Mouse (Mus musculus): ENCODE results near the gene Nbeal2. TPM values are rescaled to one million over a fixed set of nuclear protein-coding genes. Genes with fewer than 3 reads are reported as not detected.
A peak's percentile ranks its signal among the peaks of the same experiment; 100 is the strongest.

The Nbeal2 gene
- polyA plus RNA-seq, 1 experiment: 28.1 TPM

DNA sequence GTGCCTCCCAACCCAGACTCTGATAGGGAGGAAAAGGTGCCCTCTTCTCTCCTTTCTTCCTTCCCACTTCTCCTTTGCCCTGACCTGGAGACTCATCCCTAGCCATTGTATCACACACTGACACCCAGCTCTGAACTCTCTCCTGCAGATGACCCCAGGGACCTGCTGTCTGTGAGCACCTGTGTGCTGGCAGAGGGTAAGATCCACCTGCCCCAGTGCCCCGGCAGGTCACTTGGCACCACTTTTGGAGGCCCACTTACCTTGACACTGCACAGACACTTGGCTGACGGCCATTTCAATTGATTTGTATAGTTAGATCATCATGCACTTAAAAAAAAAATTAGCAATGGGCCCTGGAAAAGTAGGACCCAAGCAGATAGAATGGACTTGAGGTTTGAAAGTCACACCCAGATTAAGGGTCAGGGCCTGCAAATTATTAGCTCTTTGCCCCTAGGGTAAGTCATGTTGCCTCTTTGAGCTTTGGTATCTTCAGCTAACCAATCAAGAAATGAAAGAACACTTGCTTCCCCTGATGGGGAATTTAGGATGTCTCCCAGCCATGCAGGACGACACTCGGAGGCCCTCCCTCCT is 41.3 kb upstream of the Nbeal2 start:
- 41% methylated on average over 4 of the region's 4 CpGs for WGBS

GRCm38 (mm10) chr9:110689261-110689779 is 35.4 kb upstream of the Nbeal2 start:
- H3K27ac ChIP-seq (ENCODE audit: insufficient read depth, low read depth, low read length): peak overlapping the region; percentile 97
- TF ChIP-seq POLR2A (IDR thresholded peaks at IDR 0.05; ENCODE audit: low read depth, low read length) (no peak), CTCF (IDR thresholded peaks at IDR 0.05; ENCODE audit: extremely low read depth, insufficient read length, insufficient replicate concordance, low read depth, low read length) (no peak)
- H3K27me3 ChIP-seq (ENCODE audit: control insufficient read depth, insufficient read depth, low read length): no peaks in the 10 kb centered on the region
- WGBS: 25% methylated on average over 8 of the region's 8 CpGs
- H3K4me3 ChIP-seq (ENCODE audit: low read depth, low read length): peak overlapping the region; percentile 30; the same call in 1 of the 2 replicates
- peaks cover 43% of the 10 kb centered on the region for H3K4me1 ChIP-seq (ENCODE audit: control insufficient read depth, insufficient read depth, insufficient read length, low read length)
- peaks cover under 1% of the 10 kb centered on the region; the same call in 1 of the 2 replicates for H3K36me3 ChIP-seq (ENCODE audit: control insufficient read depth, insufficient read depth, low read length)

More for the DNA sequence above, 41.3 kb upstream of the Nbeal2 start:
- Histone ChIP-seq H3K27ac (ENCODE audit: insufficient read depth, low read depth, low read length) (peak overlapping the region; percentile 28; the same call in 1 of the 2 replicates), H3K36me3 (ENCODE audit: control insufficient read depth, insufficient read depth, low read length) (peaks cover 2% of the 10 kb centered on the region; the same call in 1 of the 2 replicates), H3K27me3 (ENCODE audit: control insufficient read depth, insufficient read depth, low read length) (no peaks in the 10 kb centered on the region), H3K4me3 (ENCODE audit: low read depth, low read length) (no peak overlapping the region), H3K4me1 (ENCODE audit: control insufficient read depth, insufficient read depth, insufficient read length, low read length) (peaks cover 43% of the 10 kb centered on the region)
- TF ChIP-seq CTCF (IDR thresholded peaks at IDR 0.05; ENCODE audit: extremely low read depth, insufficient read length, insufficient replicate concordance, low read depth, low read length) (no peak), POLR2A (IDR thresholded peaks at IDR 0.05; ENCODE audit: low read depth, low read length) (no peak)

GRCm38 (mm10) chr9:110687846-110688245 is 33.9 kb upstream of the Nbeal2 start:
- H3K27ac ChIP-seq (ENCODE audit: insufficient read depth, low read depth, low read length): no peak overlapping the region

GRCm38 (mm10) chr9:110687061-110687460 is 33.1 kb upstream of the Nbeal2 start:
- no peak overlapping the region for H3K4me3 ChIP-seq (ENCODE audit: low read depth, low read length)
- H3K36me3 ChIP-seq (ENCODE audit: control insufficient read depth, insufficient read depth, low read length): no peaks in the 10 kb centered on the region
- WGBS: 82% methylated on average over 5 of the region's 5 CpGs
- TF ChIP-seq CTCF (IDR thresholded peaks at IDR 0.05; ENCODE audit: extremely low read depth, insufficient read length, insufficient replicate concordance, low read depth, low read length) (no peak), POLR2A (IDR thresholded peaks at IDR 0.05; ENCODE audit: low read depth, low read length) (no peak)
- H3K27ac ChIP-seq (ENCODE audit: insufficient read depth, low read depth, low read length): no peak overlapping the region
- no peaks in the 10 kb centered on the region for H3K27me3 ChIP-seq (ENCODE audit: control insufficient read depth, insufficient read depth, low read length)
- H3K4me1 ChIP-seq (ENCODE audit: control insufficient read depth, insufficient read depth, insufficient read length, low read length): peaks cover 54% of the 10 kb centered on the region

More at GRCm38 (mm10) chr9:110687846-110688245, 33.9 kb upstream of the Nbeal2 start:
- H3K4me3 ChIP-seq (ENCODE audit: low read depth, low read length): no peak overlapping the region
- no peaks in the 10 kb centered on the region for H3K36me3 ChIP-seq (ENCODE audit: control insufficient read depth, insufficient read depth, low read length)
- no peaks in the 10 kb centered on the region for H3K27me3 ChIP-seq (ENCODE audit: control insufficient read depth, insufficient read depth, low read length)
- WGBS: 74% methylated on average over 2 of the region's 2 CpGs
- no peak for TF ChIP-seq POLR2A (IDR thresholded peaks at IDR 0.05; ENCODE audit: low read depth, low read length)
- no peak for TF ChIP-seq CTCF (IDR thresholded peaks at IDR 0.05; ENCODE audit: extremely low read depth, insufficient read length, insufficient replicate concordance, low read depth, low read length)
- peaks cover 51% of the 10 kb centered on the region for H3K4me1 ChIP-seq (ENCODE audit: control insufficient read depth, insufficient read depth, insufficient read length, low read length)

GRCm38 (mm10) chr9:110686472-110686871 is 32.5 kb upstream of the Nbeal2 start:
- H3K4me1 ChIP-seq (ENCODE audit: control insufficient read depth, insufficient read depth, insufficient read length, low read length): peaks cover 57% of the 10 kb centered on the region
- H3K4me3 ChIP-seq (ENCODE audit: low read depth, low read length): no peak overlapping the region
- H3K36me3 ChIP-seq (ENCODE audit: control insufficient read depth, insufficient read depth, low read length): no peaks in the 10 kb centered on the region
- TF ChIP-seq CTCF (IDR thresholded peaks at IDR 0.05; ENCODE audit: extremely low read depth, insufficient read length, insufficient replicate concordance, low read depth, low read length): no peak
- no peak for TF ChIP-seq POLR2A (IDR thresholded peaks at IDR 0.05; ENCODE audit: low read depth, low read length)
- no peaks in the 10 kb centered on the region for H3K27me3 ChIP-seq (ENCODE audit: control insufficient read depth, insufficient read depth, low read length)
- WGBS: 77% methylated on average over 3 of the region's 3 CpGs
- peak overlapping the region; percentile 21; the same call in 1 of the 2 replicates for H3K27ac ChIP-seq (ENCODE audit: insufficient read depth, low read depth, low read length)

DNA sequence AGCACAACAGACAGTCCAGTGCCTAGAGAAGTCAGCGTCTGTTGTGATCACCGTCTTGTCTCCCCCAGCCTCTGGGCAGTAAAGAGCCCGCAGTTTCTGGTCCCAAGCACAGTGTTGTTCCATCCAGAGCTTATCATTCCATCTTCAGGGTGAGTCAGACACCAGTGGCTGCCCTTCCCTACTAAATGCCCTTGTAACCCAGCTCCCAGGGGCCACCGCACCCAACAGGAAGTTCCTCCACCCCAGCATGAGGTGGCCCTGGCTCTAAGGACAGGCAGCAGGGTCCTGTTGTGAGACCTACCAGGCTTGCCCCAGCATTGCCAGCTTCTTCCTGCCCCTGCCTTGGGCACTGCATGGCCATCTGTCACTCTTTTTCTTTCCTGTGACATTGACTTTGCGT is 31.6 kb upstream of the Nbeal2 start:
- Histone ChIP-seq H3K4me3 (ENCODE audit: low read depth, low read length) (0 out of 2 replicates have a peak overlapping the region, but pooled peaks have one; percentile 1), H3K4me1 (ENCODE audit: control insufficient read depth, insufficient read depth, insufficient read length, low read length) (peaks cover 53% of the 10 kb centered on the region), H3K27me3 (ENCODE audit: control insufficient read depth, insufficient read depth, low read length) (no peaks in the 10 kb centered on the region), H3K27ac (ENCODE audit: insufficient read depth, low read depth, low read length) (peak overlapping the region; percentile 93), H3K36me3 (ENCODE audit: control insufficient read depth, insufficient read depth, low read length) (no peaks in the 10 kb centered on the region)
- WGBS: 26% methylated on average over 5 of the region's 5 CpGs
- TF ChIP-seq POLR2A (IDR thresholded peaks at IDR 0.05; ENCODE audit: low read depth, low read length) (no peak), CTCF (IDR thresholded peaks at IDR 0.05; ENCODE audit: extremely low read depth, insufficient read length, insufficient replicate concordance, low read depth, low read length) (no peak)

DNA sequence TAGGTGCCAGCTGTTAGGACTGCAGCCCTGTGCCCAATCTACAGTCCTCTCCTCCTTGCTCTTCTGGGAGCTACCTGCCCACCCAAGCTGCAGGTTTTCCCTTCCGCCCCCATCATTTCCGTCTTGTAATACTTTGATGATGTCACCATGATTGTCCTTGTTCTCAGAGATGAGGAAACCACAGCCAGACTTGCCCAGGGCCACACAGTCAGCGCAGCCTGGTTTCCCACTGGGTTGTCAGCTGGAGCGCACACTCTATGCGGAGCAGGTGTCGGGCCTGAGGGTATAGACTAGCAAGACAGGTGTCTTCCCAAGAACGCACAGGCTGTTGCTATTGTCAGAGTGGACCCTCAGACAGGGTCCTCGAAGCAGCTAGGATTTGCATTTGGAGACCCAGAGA is 31.2 kb upstream of the Nbeal2 start:
- 51% methylated on average over 8 of the region's 8 CpGs for WGBS
- no peaks in the 10 kb centered on the region for H3K27me3 ChIP-seq (ENCODE audit: control insufficient read depth, insufficient read depth, low read length)
- H3K36me3 ChIP-seq (ENCODE audit: control insufficient read depth, insufficient read depth, low read length): no peaks in the 10 kb centered on the region
- H3K27ac ChIP-seq (ENCODE audit: insufficient read depth, low read depth, low read length): peak overlapping the region; percentile 93
- 0 out of 2 replicates have a peak overlapping the region, but pooled peaks have one; percentile 1 for H3K4me3 ChIP-seq (ENCODE audit: low read depth, low read length)
- TF ChIP-seq POLR2A (IDR thresholded peaks at IDR 0.05; ENCODE audit: low read depth, low read length) (no peak), CTCF (IDR thresholded peaks at IDR 0.05; ENCODE audit: extremely low read depth, insufficient read length, insufficient replicate concordance, low read depth, low read length) (no peak)
- peaks cover 50% of the 10 kb centered on the region for H3K4me1 ChIP-seq (ENCODE audit: control insufficient read depth, insufficient read depth, insufficient read length, low read length)

Data from small intestine, adult 2 months (tissue).